Mouse (Mus musculus) heart, embryonic 12.5 days (tissue): ENCODE data around the gene H13. TPM values are rescaled to one million over a fixed set of nuclear protein-coding genes. Genes with fewer than 3 reads are reported as not detected.

ENCODE experiments used
- ATAC-seq: fragments of 200-750 bp; cut with Nextera tagmentation; 2 replicates; pipeline ENCODE4 v1.8.0; 2017; ENCODE audit warnings: moderate TSS enrichment, moderate library complexity; ENCODE audit not compliant: insufficient number of reproducible peaks, low FRiP score
- H3K27ac ChIP-seq: fragments of 300-500 bp; sonication (generic); 2 replicates; pipeline ENCODE4 v1.5.1; 2016; ENCODE audit warnings: mild to moderate bottlenecking, moderate library complexity; ENCODE audit not compliant: poor library complexity, severe bottlenecking
- H3K27me3 ChIP-seq: fragments of 300-500 bp; sonication (generic); replicated peaks from 2 replicates; pipeline ENCODE4 v1.6.1; 2016; ENCODE audit warnings: mild to moderate bottlenecking, moderate library complexity
- H3K36me3 ChIP-seq: fragments of 300-500 bp; sonication (generic); 2 replicates; pipeline ENCODE4 v1.6.1; 2016; ENCODE audit warnings: mild to moderate bottlenecking, moderate library complexity
- H3K4me1 ChIP-seq: fragments of 300-500 bp; sonication (generic); replicated peaks from 2 replicates; pipeline ENCODE4 v1.6.1; 2016; ENCODE audit warnings: mild to moderate bottlenecking
- H3K4me2 ChIP-seq: fragments of 300-500 bp; sonication (generic); 2 replicates; pipeline ENCODE4 v1.6.1; 2016; ENCODE audit warnings: mild to moderate bottlenecking, moderate library complexity
- H3K4me3 ChIP-seq: fragments of 300-500 bp; sonication (generic); 2 replicates; pipeline ENCODE4 v1.5.1; 2016; ENCODE audit warnings: mild to moderate bottlenecking
- H3K9ac ChIP-seq: fragments of 300-500 bp; sonication (generic); 2 replicates; pipeline ENCODE4 v1.6.1; 2016; ENCODE audit warnings: mild to moderate bottlenecking, moderate library complexity
- H3K9me3 ChIP-seq: fragments of 300-500 bp; sonication (generic); replicated peaks from 2 replicates; pipeline ENCODE4 v1.6.1; 2016; ENCODE audit warnings: mild to moderate bottlenecking, moderate library complexity
- WGBS: fragments of 180-500 bp; shearing (Covaris S2); methylation state at CpG from one replicate; pipeline ENCODE4 v1.1.7; 2016; 5-methylcytosine and 5-hydroxymethylcytosine counted together
- polyA plus RNA-seq: library from polyadenylated mRNA; unstranded; fragments of >200 nt; fragmentation: Nextera tagmentation; extraction: Ambion mirVana; gene quantifications from 2 replicates; pipeline ENCODE4 v1.2.1, GENCODE M21; 2016

The H13 gene
- polyA plus RNA-seq, 1 experiment from 2014 or later, result 87.5 TPM

GRCm38 (mm10) chr2:152634311-152634710 lies 35.0 kb upstream of the H13 start:
- no peak for ATAC-seq
- peak overlapping the region; percentile 14; the same call in 1 of the 2 replicates for H3K4me2 ChIP-seq
- peak overlapping the region; percentile 22; the same call in 1 of the 2 replicates for H3K27ac ChIP-seq
- H3K27me3 ChIP-seq, result 0 out of 2 replicates have a peak, but pooled peaks cover 4% of the 10 kb centered on the region
- H3K9me3 ChIP-seq, result no peaks in the 10 kb centered on the region
- H3K4me1 ChIP-seq, result peaks cover 63% of the 10 kb centered on the region
- 49% methylated on average over 29 of the region's 29 CpGs for WGBS
- H3K36me3 ChIP-seq, result no peaks in the 10 kb centered on the region
- H3K9ac ChIP-seq, result no peak overlapping the region
- H3K4me3 ChIP-seq, result no peak overlapping the region

GRCm38 (mm10) chr2:152636246-152637005 lies 32.8 kb upstream of the H13 start:
- H3K27ac ChIP-seq, result peak overlapping the region; percentile 90
- H3K4me2 ChIP-seq, result peak overlapping the region; percentile 29
- WGBS, result 46% methylated on average over 23 of the region's 23 CpGs
- peak; percentile 81 for ATAC-seq
- H3K4me1 ChIP-seq, result peaks cover 70% of the 10 kb centered on the region
- H3K27me3 ChIP-seq, result 0 out of 2 replicates have a peak, but pooled peaks cover 4% of the 10 kb centered on the region
- no peaks in the 10 kb centered on the region for H3K36me3 ChIP-seq
- H3K9me3 ChIP-seq, result no peaks in the 10 kb centered on the region
- H3K9ac ChIP-seq, result no peak overlapping the region
- H3K4me3 ChIP-seq, result no peak overlapping the region

DNA sequence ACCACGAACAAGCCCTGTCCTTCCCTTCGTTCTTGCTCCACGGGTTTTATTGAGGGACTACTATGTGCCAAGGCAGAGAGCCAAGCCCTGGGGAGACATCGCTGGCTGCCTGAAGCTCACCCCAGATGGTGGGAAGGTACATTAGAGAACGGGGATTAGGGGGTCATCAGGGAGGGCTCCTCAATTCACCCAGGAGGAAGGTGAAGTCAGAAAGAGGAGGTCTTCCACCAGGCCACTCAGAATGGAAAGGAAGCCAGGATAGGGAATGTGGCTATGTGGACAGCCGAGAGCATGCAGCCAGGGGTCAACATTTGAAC lies 32.3 kb upstream of the H13 start:
- H3K27ac ChIP-seq, result peak overlapping the region; percentile 90
- no peak overlapping the region for H3K4me2 ChIP-seq
- ATAC-seq, result no peak
- H3K9ac ChIP-seq, result no peak overlapping the region
- no peak overlapping the region for H3K4me3 ChIP-seq
- no peaks in the 10 kb centered on the region for H3K9me3 ChIP-seq
- 0 out of 2 replicates have a peak, but pooled peaks cover 4% of the 10 kb centered on the region for H3K27me3 ChIP-seq
- H3K36me3 ChIP-seq, result no peaks in the 10 kb centered on the region
- 70% methylated on average over 6 of the region's 6 CpGs for WGBS
- H3K4me1 ChIP-seq, result peaks cover 70% of the 10 kb centered on the region

- no peak overlapping the region for H3K4me3 ChIP-seq
- no peaks in the 10 kb centered on the region for H3K36me3 ChIP-seq
- no peak overlapping the region for H3K4me2 ChIP-seq
- H3K9ac ChIP-seq, result no peak overlapping the region
- H3K9me3 ChIP-seq, result no peaks in the 10 kb centered on the region
- ATAC-seq, result no peak
- 0 out of 2 replicates have a peak, but pooled peaks cover 3% of the 10 kb centered on the region for H3K27me3 ChIP-seq
- 77% methylated on average over 4 of the region's 4 CpGs for WGBS
- peak overlapping the region; percentile 90 for H3K27ac ChIP-seq
- H3K4me1 ChIP-seq, result peaks cover 66% of the 10 kb centered on the region
Observed at GRCm38 (mm10) chr2:152637381-152637780, 31.9 kb upstream of the H13 start.

DNA sequence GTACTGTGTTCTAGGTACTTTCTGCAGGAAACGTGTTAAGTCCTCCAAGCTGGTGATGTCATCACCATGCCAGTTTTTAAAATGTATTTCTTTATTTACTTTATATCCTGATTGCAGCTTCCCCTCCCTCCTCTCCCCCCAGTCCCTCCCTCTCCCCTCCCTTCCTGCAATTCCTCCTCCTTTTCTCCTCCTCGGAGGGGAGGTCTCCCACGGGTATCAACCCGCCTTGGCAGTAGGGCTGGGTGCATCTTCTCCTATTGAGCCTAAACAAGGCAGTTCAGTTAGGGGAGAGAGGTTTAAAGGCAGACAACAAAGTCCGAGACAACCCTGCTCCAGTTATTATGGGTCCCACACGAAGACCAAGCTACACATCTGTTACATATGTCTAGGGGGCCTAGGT lies 30.4 kb upstream of the H13 start:
- H3K4me1 ChIP-seq, result peaks cover 51% of the 10 kb centered on the region
- 56% methylated on average over 6 of the region's 6 CpGs for WGBS
- no peak overlapping the region for H3K9ac ChIP-seq
- H3K36me3 ChIP-seq, result no peaks in the 10 kb centered on the region
- no peak overlapping the region for H3K4me2 ChIP-seq
- H3K27ac ChIP-seq, result peak overlapping the region; percentile 86
- ATAC-seq, result no peak
- H3K9me3 ChIP-seq, result no peaks in the 10 kb centered on the region
- no peaks in the 10 kb centered on the region for H3K27me3 ChIP-seq
- no peak overlapping the region for H3K4me3 ChIP-seq

GRCm38 (mm10) chr2:152639406-152640113 lies 29.7 kb upstream of the H13 start:
- no peak overlapping the region for H3K4me3 ChIP-seq
- no peaks in the 10 kb centered on the region for H3K27me3 ChIP-seq
- no peak overlapping the region; the same call in 1 of the 2 replicates for H3K9ac ChIP-seq
- 18% methylated on average over 11 of the region's 11 CpGs for WGBS
- H3K27ac ChIP-seq, result peak overlapping the region; percentile 86
- H3K36me3 ChIP-seq, result no peaks in the 10 kb centered on the region
- ATAC-seq, result peak; percentile 43
- peaks cover 47% of the 10 kb centered on the region for H3K4me1 ChIP-seq
- H3K4me2 ChIP-seq, result no peak overlapping the region
- H3K9me3 ChIP-seq, result no peaks in the 10 kb centered on the region

- Histone ChIP-seq H3K27me3 (no peaks in the 10 kb centered on the region), H3K4me1 (peaks cover 17% of the 10 kb centered on the region), H3K9ac (no peak overlapping the region), H3K4me3 (no peak overlapping the region), H3K27ac (peak overlapping the region; percentile 76), H3K4me2 (no peak overlapping the region), H3K9me3 (peaks cover 2% of the 10 kb centered on the region), H3K36me3 (no peaks in the 10 kb centered on the region)
- 50% methylated on average over 10 of the region's 10 CpGs for WGBS
- ATAC-seq, result peak; percentile 78
Observed at GRCm38 (mm10) chr2:152652901-152653620, 16.2 kb upstream of the H13 start.

- Histone ChIP-seq H3K4me3 (no peak overlapping the region), H3K36me3 (no peaks in the 10 kb centered on the region), H3K27ac (no peak overlapping the region; the same call in 1 of the 2 replicates), H3K9ac (no peak overlapping the region), H3K4me1 (peaks cover 17% of the 10 kb centered on the region), H3K27me3 (no peaks in the 10 kb centered on the region), H3K9me3 (peaks cover 4% of the 10 kb centered on the region), H3K4me2 (no peak overlapping the region)
- peak; percentile 31; the same call in 1 of the 2 replicates for ATAC-seq
- 29% methylated on average over 14 of the region's 14 CpGs for WGBS
Observed at GRCm38 (mm10) chr2:152653874-152654715, 15.2 kb upstream of the H13 start.

GRCm38 (mm10) chr2:152657398-152657797 lies 11.9 kb upstream of the H13 start:
- Histone ChIP-seq H3K27me3 (no peaks in the 10 kb centered on the region), H3K4me2 (no peak overlapping the region), H3K9me3 (peaks cover 6% of the 10 kb centered on the region), H3K27ac (no peak overlapping the region), H3K4me1 (peaks cover 17% of the 10 kb centered on the region), H3K4me3 (no peak overlapping the region), H3K36me3 (no peaks in the 10 kb centered on the region), H3K9ac (no peak overlapping the region)
- no peak for ATAC-seq
- WGBS, result 55% methylated on average over 10 of the region's 10 CpGs

DNA sequence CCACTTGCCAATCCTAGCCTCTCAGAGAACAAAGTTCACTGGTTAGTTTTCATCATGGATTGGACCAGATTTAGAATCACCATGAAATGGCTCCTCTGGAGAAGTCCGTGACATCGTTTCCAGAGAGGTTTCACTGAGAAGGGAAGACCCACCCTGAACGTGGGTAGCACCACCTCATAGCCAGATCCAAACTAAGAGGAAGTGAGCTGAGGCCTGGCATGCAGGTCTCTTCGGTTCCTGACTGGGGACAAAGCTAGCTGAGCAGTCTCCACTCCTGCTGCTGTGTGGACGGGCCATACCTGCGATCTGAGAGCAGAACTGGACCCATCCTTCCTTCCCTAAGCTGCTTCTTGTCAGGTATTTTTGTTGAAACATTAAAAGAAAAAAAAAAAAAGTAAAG lies 8.1 kb upstream of the H13 start:
- Histone ChIP-seq H3K27ac (no peak overlapping the region), H3K27me3 (no peaks in the 10 kb centered on the region), H3K36me3 (no peaks in the 10 kb centered on the region), H3K9me3 (peaks cover 6% of the 10 kb centered on the region), H3K4me1 (no peaks in the 10 kb centered on the region), H3K9ac (no peak overlapping the region), H3K4me2 (no peak overlapping the region), H3K4me3 (no peak overlapping the region)
- WGBS, result 69% methylated on average over 6 of the region's 6 CpGs
- ATAC-seq, result no peak
